ENCODE assay signal across 8 mouse cellular contexts in genomic region chr8:31460349-31460748, GRCm38 (mm10).
DNase-seq lines count a peak whose midpoint lies in the region; ATAC-seq and TF ChIP-seq lines count a peak whose summit lies in the region.

No protein-coding gene starts in this region.

- H3K4me2 ChIP-seq in intestine, postnatal 0 days (replicated peaks; ENCODE audit: low read depth) = no peak overlapping the region
- H3K4me2 ChIP-seq in intestine, embryonic 16.5 days (ENCODE audit: low read depth, low read length) = no peak overlapping the region
- H3K4me2 ChIP-seq in stomach, postnatal 0 days (replicated peaks; ENCODE audit: low read depth) = no peak overlapping the region

- H3K27ac ChIP-seq in intestine, postnatal 0 days (ENCODE audit: low read depth, low read length) = no peak overlapping the region
- no peak overlapping the region for H3K27ac ChIP-seq in intestine, embryonic 16.5 days (ENCODE audit: low read length)
- H3K27ac ChIP-seq in stomach, postnatal 0 days (replicated peaks) = no peak overlapping the region

- peak; percentile 16 for DNase-seq in retina, postnatal 1 day
- DNase-seq in retina, embryonic 14.5 days (ENCODE audit: low spot score) = no peak
- peak; percentile 5 to 14 for DNase-seq in cerebellum, adult 18-20 months
- no peak for DNase-seq in stomach, postnatal 0 days (ENCODE audit: low spot score)
- DNase-seq in thymus, adult 18-20 months = no peak
- DNase-seq in heart, adult 11 months = no peak

- TF ChIP-seq EP300 in stomach, postnatal 0 days (optimal IDR thresholded peaks at IDR 0.05) = no peak

- 74% methylated on average over 3 of the region's 3 CpGs for WGBS in intestine, postnatal 0 days
- 80% methylated on average over 3 of the region's 3 CpGs for WGBS in intestine, embryonic 16.5 days
- WGBS in stomach, postnatal 0 days = 80% methylated on average over 3 of the region's 3 CpGs

- no peaks in the 10 kb centered on the region for H3K9me3 ChIP-seq in intestine, postnatal 0 days (ENCODE audit: control insufficient read depth)
- H3K9me3 ChIP-seq in intestine, embryonic 16.5 days (ENCODE audit: control insufficient read depth, low read length) = no peaks in the 10 kb centered on the region
- H3K9me3 ChIP-seq in stomach, postnatal 0 days (ENCODE audit: control insufficient read depth, low read length) = no peaks in the 10 kb centered on the region

- TF ChIP-seq CTCF in intestine, postnatal 0 days (IDR thresholded peaks at IDR 0.05; ENCODE audit: low read depth) = 0 out of 2 replicates have a peak, but pooled peaks have one; percentile 21
- TF ChIP-seq CTCF in stomach, postnatal 0 days (IDR thresholded peaks at IDR 0.05; ENCODE audit: low read depth) = peak; percentile 49

- no peaks in the 10 kb centered on the region for H3K4me1 ChIP-seq in intestine, postnatal 0 days (replicated peaks; ENCODE audit: control insufficient read depth, insufficient read depth, low read length)
- no peaks in the 10 kb centered on the region for H3K4me1 ChIP-seq in intestine, embryonic 16.5 days (ENCODE audit: control insufficient read depth, insufficient read depth, low read length)
- no peaks in the 10 kb centered on the region for H3K4me1 ChIP-seq in stomach, postnatal 0 days (replicated peaks; ENCODE audit: control insufficient read depth, insufficient read depth)

- no peak for ATAC-seq in intestine, postnatal 0 days
- ATAC-seq in intestine, embryonic 16.5 days = no peak
- ATAC-seq in stomach, postnatal 0 days (ENCODE audit: low FRiP score, low TSS enrichment) = no peak

- H3K9ac ChIP-seq in intestine, postnatal 0 days (ENCODE audit: low read depth, low read length) = no peak overlapping the region
- no peak overlapping the region for H3K9ac ChIP-seq in intestine, embryonic 16.5 days (ENCODE audit: low read depth, low read length)
- H3K9ac ChIP-seq in stomach, postnatal 0 days (ENCODE audit: low read length) = no peak overlapping the region

- H3K27me3 ChIP-seq in intestine, postnatal 0 days (replicated peaks; ENCODE audit: control insufficient read depth, insufficient read depth, low read length) = no peaks in the 10 kb centered on the region
- no peaks in the 10 kb centered on the region for H3K27me3 ChIP-seq in intestine, embryonic 16.5 days (replicated peaks; ENCODE audit: control insufficient read depth, insufficient read depth, low read length)
- H3K27me3 ChIP-seq in stomach, postnatal 0 days (ENCODE audit: control insufficient read depth, insufficient read depth, low read length) = no peaks in the 10 kb centered on the region

- H3K36me3 ChIP-seq in intestine, postnatal 0 days (ENCODE audit: control insufficient read depth, insufficient read depth) = no peaks in the 10 kb centered on the region
- no peaks in the 10 kb centered on the region for H3K36me3 ChIP-seq in intestine, embryonic 16.5 days (ENCODE audit: control insufficient read depth, insufficient read depth, low read length)
- no peaks in the 10 kb centered on the region for H3K36me3 ChIP-seq in stomach, postnatal 0 days (ENCODE audit: control insufficient read depth, insufficient read depth, low read length)

- no peak overlapping the region for H3K4me3 ChIP-seq in intestine, postnatal 0 days (ENCODE audit: low read depth, low read length)
- H3K4me3 ChIP-seq in intestine, embryonic 16.5 days (ENCODE audit: low read length) = no peak overlapping the region
- H3K4me3 ChIP-seq in stomach, postnatal 0 days (ENCODE audit: low read depth, low read length) = no peak overlapping the region

Comparison
In these comparisons a context has a peak if more than half of its experiments do, and no peak if none do; other contexts are left out.
1. DNase-seq: peak in retina, postnatal 1 day (single experiment) and cerebellum, adult 18-20 months (2 of 2); none in retina, embryonic 14.5 days (single experiment), stomach, postnatal 0 days (single experiment), thymus, adult 18-20 months (0 of 2) and heart, adult 11 months (single experiment).